Mouse (Mus musculus) heart, embryonic 14.5 days (tissue): ENCODE data around the gene Utp18. TPM values are rescaled to one million over a fixed set of nuclear protein-coding genes. Genes with fewer than 3 reads are reported as not detected.
A peak's percentile ranks its signal among the peaks of the same experiment; 100 is the strongest.
"Not testable (repeated sequence)": the region's sequence is repeated elsewhere in the genome, so short reads cannot be mapped to it uniquely, and the experiment has no call there.

ENCODE experiments used
- ATAC-seq: fragments of 200-750 bp; cut with Nextera tagmentation; 2 replicates; pipeline ENCODE4 v1.8.0; 2017; ENCODE audit warnings: low read depth, moderate TSS enrichment; ENCODE audit not compliant: insufficient number of reproducible peaks, insufficient read depth, low FRiP score
- H3K27ac ChIP-seq, 2 experiments: fragments of 200-500 bp in 1 of 2; fragments of 300-500 bp in 1 of 2; sonication (generic) in 1 of 2; replicated peaks in 1 of 2; 2 replicates each; pipeline ENCODE4 v1.5.1; 2012 to 2014; ENCODE audit warnings: low read depth in 2 of 2, low read length in 2 of 2, control low read depth in 1 of 2, mild to moderate bottlenecking in 1 of 2, mixed read lengths in 1 of 2; ENCODE audit not compliant: control insufficient read depth in 1 of 2, insufficient read depth in 1 of 2
- H3K27me3 ChIP-seq: fragments of 300-500 bp; sonication (generic); 2 replicates; pipeline ENCODE4 v1.6.1; 2014; ENCODE audit warnings: mild to moderate bottlenecking, low read length, control low read depth; ENCODE audit not compliant: control insufficient read depth, insufficient read depth
- H3K36me3 ChIP-seq: fragments of 300-500 bp; sonication (generic); 2 replicates; pipeline ENCODE4 v1.6.1; 2014; ENCODE audit warnings: mild to moderate bottlenecking, control low read depth, low read length, mixed read lengths; ENCODE audit not compliant: control insufficient read depth, insufficient read depth
- H3K4me1 ChIP-seq, 2 experiments: fragments of 200-500 bp in 1 of 2; fragments of 300-500 bp in 1 of 2; sonication (generic) in 1 of 2; 2 replicates each; pipeline ENCODE4 v1.6.1; 2012 to 2014; ENCODE audit warnings: low read length in 2 of 2, control low read depth in 1 of 2, mixed read lengths in 1 of 2; ENCODE audit not compliant: control insufficient read depth in 2 of 2, insufficient read depth in 2 of 2
- H3K4me2 ChIP-seq: fragments of 300-500 bp; sonication (generic); 2 replicates; pipeline ENCODE4 v1.6.1; 2014; ENCODE audit warnings: mild to moderate bottlenecking, low read length
- H3K4me3 ChIP-seq, 2 experiments: fragments of 200-500 bp in 1 of 2; fragments of 300-500 bp in 1 of 2; sonication (generic) in 1 of 2; 2 replicates each; pipeline ENCODE4 v1.5.1; 2012 to 2014; ENCODE audit warnings: low read length in 2 of 2, mild to moderate bottlenecking in 2 of 2, control low read depth in 1 of 2, low read depth in 1 of 2, moderate library complexity in 1 of 2; ENCODE audit not compliant: control insufficient read depth in 1 of 2, insufficient read depth in 1 of 2
- H3K9ac ChIP-seq: fragments of 300-500 bp; sonication (generic); 2 replicates; pipeline ENCODE4 v1.6.1; 2014; ENCODE audit warnings: mild to moderate bottlenecking, low read length
- H3K9me3 ChIP-seq: fragments of 300-500 bp; sonication (generic); 2 replicates; pipeline ENCODE4 v1.6.1; 2016; ENCODE audit warnings: low read length, control low read depth; ENCODE audit not compliant: control insufficient read depth
- WGBS: fragments of 180-500 bp; shearing (Covaris S2); extraction: QIAGEN DNeasy Blood & Tissue Kit; methylation state at CpG from one replicate; pipeline ENCODE4 v1.1.7; 2014; 5-methylcytosine and 5-hydroxymethylcytosine counted together
- polyA plus RNA-seq: library from polyadenylated mRNA; unstranded; fragments of >200 nt; fragmentation: Nextera tagmentation; extraction: Ambion mirVana; gene quantifications from 2 replicates; pipeline ENCODE4 v1.2.1, GENCODE M21; 2014

Utp18 gene
- polyA plus RNA-seq = 17.6 and 18.6 TPM in 2 replicates

DNA sequence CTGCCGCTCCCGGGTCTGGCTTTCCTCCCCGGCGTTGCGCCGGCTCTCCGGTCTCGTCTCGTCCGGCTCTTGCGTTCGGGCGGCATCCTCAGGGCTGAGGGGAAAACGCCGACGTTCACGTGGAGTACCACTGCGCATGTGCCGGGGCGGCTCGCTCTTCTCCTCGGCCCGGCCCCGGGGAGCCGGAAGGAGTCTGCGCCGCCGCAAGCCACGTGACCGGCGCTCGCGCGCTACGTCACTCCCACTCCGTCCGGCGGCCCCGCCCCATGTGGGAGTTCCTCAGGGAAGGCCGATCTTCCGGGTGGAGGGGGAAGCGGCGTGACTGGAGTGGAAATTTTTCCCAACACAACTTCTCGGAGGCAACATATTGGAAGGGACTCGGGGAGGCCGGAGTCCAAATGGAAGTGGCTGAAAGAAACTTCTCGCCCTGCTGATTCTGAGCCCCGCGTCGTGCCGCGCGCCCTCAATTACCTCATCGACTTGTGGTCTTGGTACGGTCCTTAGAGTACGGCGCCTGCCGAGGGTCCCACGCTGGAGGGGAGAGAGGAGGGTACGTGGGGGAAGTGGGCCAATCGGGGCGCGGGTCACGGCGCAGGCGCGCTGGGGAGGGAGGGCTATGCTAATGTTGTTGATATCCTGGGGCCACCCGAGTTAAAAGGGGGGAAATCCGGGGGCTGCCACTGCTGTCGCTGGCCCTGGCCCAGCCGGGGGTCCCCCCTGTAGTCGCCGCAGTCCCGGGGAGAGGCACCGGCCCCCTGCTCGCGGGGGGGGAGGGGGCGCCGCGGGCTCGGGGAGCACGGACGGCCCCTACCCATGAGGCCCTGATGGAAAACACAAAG lies at the start of gene Utp18, which contains the start of gene Mbtd1:
Gene Utp18 (minus strand): TSS at position 195 of the 839 bp plus-strand sequence.
Gene Mbtd1 (plus strand): TSS at position 281 of the 839 bp plus-strand sequence.
- peak; percentile 97 for ATAC-seq
- WGBS = under 1% methylated on average over 73 of the region's 83 CpGs

DNA sequence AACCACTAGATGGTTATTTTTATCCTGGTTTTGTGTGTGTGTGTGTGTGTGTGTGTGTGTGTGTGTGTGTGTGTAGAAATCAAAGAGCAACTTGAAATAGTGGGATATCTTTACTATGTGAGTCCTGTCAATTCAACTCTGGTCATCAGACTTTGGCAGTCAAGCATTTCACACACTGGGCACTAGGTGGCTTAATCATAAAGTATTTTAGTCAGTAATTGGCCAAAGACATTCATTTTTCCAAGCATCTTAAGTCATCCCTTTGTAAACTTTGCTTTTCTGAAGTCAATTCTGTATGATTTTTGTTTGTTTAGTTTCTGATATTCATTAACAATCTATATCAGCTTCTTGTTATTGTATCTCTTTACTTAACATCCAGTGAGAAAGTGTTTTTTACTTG lies 43.5 kb upstream of the Utp18 start:
- H3K4me1 ChIP-seq = no peaks in the 10 kb centered on the region
- ATAC-seq = no peak
- H3K9me3 ChIP-seq = no peaks in the 10 kb centered on the region
- H3K9ac ChIP-seq = no peak overlapping the region
- H3K36me3 ChIP-seq = peaks cover 93% of the 10 kb centered on the region
- no peak overlapping the region for H3K4me3 ChIP-seq
- H3K27ac ChIP-seq = no peak overlapping the region
- no peaks in the 10 kb centered on the region for H3K27me3 ChIP-seq
- H3K4me2 ChIP-seq = no peak overlapping the region

More for the DNA sequence above, at the start of gene Utp18, which contains the start of gene Mbtd1:
- Histone ChIP-seq H3K4me3 (peak within 1 kb of the TSS; percentile 91 to 94), H3K4me1 (peaks cover 2 to 20% of the 10 kb centered on the region in 2 experiments; a peak in 2 of 4 replicates), H3K4me2 (peak within 1 kb of the TSS; percentile 71), H3K9ac (peak within 1 kb of the TSS; percentile 93), H3K9me3 (no peaks in the 10 kb centered on the region), H3K27me3 (no peaks in the 10 kb centered on the region), H3K27ac (peak within 1 kb of the TSS; percentile 97 to 99), H3K36me3 (peaks cover 23% of the 10 kb centered on the region)

DNA sequence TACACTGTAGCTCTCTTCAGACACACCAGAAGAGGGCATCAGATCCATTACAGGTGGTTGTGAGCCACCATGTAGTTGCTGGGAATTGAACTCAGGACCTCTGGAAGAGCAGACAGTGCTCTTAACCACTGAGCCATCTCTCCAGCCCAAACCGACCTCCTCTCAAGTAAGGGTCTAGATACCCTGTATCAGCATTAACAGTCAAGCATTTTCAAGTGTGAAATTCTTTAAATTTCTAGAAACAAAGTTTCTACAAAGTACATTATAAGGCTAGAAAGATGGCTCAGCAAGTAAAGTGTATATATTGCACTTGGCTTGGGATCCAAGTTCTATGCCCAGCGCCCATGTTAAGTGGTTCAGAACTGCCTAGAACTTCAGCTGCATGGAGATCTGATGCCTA lies 29.5 kb upstream of the Utp18 start:
- not testable (repeated sequence) for H3K27ac ChIP-seq, ATAC-seq, H3K9me3 ChIP-seq, H3K9ac ChIP-seq, H3K4me1 ChIP-seq, H3K4me3 ChIP-seq, H3K4me2 ChIP-seq, H3K27me3 ChIP-seq
- peaks cover 87% of the 10 kb centered on the region for H3K36me3 ChIP-seq
- 92% methylated on average over 2 of the region's 2 CpGs for WGBS

DNA sequence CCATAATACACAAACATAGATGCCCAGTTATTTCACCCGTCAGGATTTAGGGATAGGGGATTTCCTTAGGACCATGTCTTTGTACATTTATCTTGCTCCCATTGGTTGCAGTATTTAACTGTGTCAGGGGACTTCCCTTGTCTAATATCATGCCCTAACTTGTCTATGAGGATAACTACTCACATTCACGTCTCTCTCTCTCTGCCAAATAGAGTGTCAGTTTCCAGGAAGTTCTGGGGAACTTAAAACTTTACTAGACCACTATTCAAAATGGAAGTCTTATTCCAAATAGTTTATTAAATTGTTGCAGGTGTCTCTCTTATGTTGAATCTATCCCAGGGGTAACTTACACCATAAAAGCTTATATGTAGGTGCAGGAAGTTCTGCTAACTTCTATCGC lies 26.0 kb upstream of the Utp18 start:
- WGBS = 90% methylated on average over 3 of the region's 3 CpGs

DNA sequence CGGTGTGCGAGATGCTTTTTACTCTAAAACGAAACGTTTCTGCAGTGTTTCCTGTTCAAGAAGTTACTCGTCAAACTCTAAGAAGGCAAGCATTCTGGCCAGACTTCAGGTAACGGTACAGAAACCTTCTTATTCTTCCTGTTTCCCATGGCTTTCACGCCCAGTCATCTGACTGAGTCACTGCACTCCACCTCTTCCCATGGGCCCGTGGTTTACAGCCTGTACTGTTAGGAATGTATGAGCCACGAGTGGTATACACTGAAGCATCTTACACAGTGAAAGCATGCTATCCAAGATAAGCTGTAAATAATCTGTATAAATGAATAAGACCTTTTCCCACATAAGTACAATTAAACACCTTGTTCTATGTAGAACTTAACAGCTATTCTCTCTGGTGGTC lies 23.3 kb upstream of the Utp18 start:
- no peak for ATAC-seq
- Histone ChIP-seq H3K27ac (no peak overlapping the region), H3K4me1 (no peaks in the 10 kb centered on the region), H3K4me3 (no peak overlapping the region), H3K36me3 (peaks cover 90% of the 10 kb centered on the region), H3K9ac (no peak overlapping the region), H3K4me2 (no peak overlapping the region), H3K27me3 (no peaks in the 10 kb centered on the region), H3K9me3 (no peaks in the 10 kb centered on the region)
- WGBS = 88% methylated on average over 9 of the region's 9 CpGs

More for the DNA sequence above, 26.0 kb upstream of the Utp18 start:
- peaks cover 93% of the 10 kb centered on the region for H3K36me3 ChIP-seq
- no peak overlapping the region for H3K4me3 ChIP-seq
- H3K4me1 ChIP-seq = no peaks in the 10 kb centered on the region
- H3K4me2 ChIP-seq = no peak overlapping the region
- ATAC-seq = no peak
- H3K27ac ChIP-seq = no peak overlapping the region
- no peaks in the 10 kb centered on the region for H3K9me3 ChIP-seq
- no peak overlapping the region for H3K9ac ChIP-seq
- H3K27me3 ChIP-seq = no peaks in the 10 kb centered on the region

DNA sequence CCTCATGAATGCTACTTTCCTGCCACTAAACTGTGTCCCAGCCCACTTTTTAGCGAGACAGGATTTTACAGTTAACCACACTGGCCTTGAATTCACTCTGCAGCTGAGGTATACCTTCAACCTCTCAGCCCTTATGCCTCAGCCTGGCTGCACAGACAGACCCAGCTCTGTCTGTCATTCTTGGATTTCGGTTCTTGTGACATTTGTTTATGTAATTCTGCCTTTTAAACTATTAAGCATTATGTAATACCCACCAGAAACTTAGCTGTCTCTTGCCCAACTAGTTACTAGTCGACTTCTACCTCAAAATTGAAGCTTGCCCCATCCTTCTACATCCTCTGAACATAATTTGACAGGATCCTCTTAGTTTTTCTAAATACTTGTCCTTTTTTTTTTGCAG lies 22.3 kb upstream of the Utp18 start:
- WGBS = 87% methylated on average over 3 of the region's 3 CpGs

DNA sequence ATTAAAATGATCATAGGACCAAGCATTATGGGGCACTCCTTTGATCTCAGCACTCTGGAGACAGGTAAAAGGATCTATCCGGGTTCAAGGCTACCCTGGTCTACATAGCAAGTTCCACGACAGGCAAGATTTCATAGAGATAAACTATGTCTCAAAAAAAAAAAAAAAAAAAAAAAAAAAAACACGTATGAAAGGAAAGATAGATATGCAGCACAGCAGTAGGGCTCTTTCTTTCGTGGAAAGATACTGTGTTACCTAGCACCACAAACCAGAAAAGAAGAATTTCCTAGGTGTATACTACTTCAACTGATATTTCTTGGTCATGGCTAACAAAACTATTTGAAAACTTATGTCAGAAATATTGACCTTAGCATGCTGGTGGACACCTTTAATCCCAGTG lies 21.3 kb upstream of the Utp18 start:
- H3K27me3 ChIP-seq = no peaks in the 10 kb centered on the region
- ATAC-seq = no peak
- no peak overlapping the region for H3K9ac ChIP-seq
- WGBS = 81% methylated on average over 4 of the region's 4 CpGs
- no peaks in the 10 kb centered on the region for H3K9me3 ChIP-seq
- H3K4me3 ChIP-seq = no peak overlapping the region
- H3K36me3 ChIP-seq = peaks cover 75% of the 10 kb centered on the region
- H3K4me2 ChIP-seq = no peak overlapping the region
- H3K27ac ChIP-seq = no peak overlapping the region
- no peaks in the 10 kb centered on the region for H3K4me1 ChIP-seq

More for the DNA sequence above, 22.3 kb upstream of the Utp18 start:
- H3K9me3 ChIP-seq = no peaks in the 10 kb centered on the region
- no peak overlapping the region for H3K4me3 ChIP-seq
- no peak overlapping the region for H3K27ac ChIP-seq
- no peaks in the 10 kb centered on the region for H3K27me3 ChIP-seq
- no peak for ATAC-seq
- H3K9ac ChIP-seq = no peak overlapping the region
- H3K4me2 ChIP-seq = no peak overlapping the region
- H3K36me3 ChIP-seq = peaks cover 85% of the 10 kb centered on the region
- H3K4me1 ChIP-seq = no peaks in the 10 kb centered on the region
